Mouse (Mus musculus) embryonic stem cell, embryonic (primary cell): ENCODE results near the gene P3h2.

Source experiments
- CTCF ChIA-PET, 4 experiments: fragments of 300-600 bp in 2 of 4; fragments of 350-600 bp in 2 of 4; sonication (Branson Sonifier 250); formaldehyde crosslinking; loops; one replicate each; lab custom pipeline; 2022; ENCODE audit warnings: inconsistent platforms in 2 of 4; lab: Charles Lee
- POLR2A ChIA-PET, 4 experiments: fragments of 300-600 bp in 2 of 4; fragments of 350-600 bp in 2 of 4; sonication (Branson Sonifier 250); formaldehyde crosslinking; loops; one replicate each; lab custom pipeline; 2022; ENCODE audit warnings: antibody characterized with exemption in 4 of 4, inconsistent platforms in 1 of 4; lab: Charles Lee

Gene P3h2

DNA sequence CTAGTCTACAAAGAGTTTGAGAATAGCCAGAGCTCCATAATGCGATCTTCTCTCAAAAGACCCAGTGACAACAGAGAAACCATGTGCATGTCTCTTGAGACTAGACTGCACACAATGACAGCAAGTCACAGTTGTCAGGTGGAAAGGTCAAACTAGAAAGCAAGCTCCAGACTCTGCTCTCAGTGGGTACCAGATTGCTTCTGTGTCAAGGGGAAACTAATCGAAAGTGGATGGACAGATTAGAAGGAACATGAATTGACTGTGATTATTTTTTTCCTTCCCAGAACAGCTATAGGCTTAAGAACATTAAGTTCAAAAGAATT, 27.5 kb downstream of the P3h2 start:
- POLR2A ChIA-PET: no interaction called here
- CTCF ChIA-PET: no interaction called here

DNA sequence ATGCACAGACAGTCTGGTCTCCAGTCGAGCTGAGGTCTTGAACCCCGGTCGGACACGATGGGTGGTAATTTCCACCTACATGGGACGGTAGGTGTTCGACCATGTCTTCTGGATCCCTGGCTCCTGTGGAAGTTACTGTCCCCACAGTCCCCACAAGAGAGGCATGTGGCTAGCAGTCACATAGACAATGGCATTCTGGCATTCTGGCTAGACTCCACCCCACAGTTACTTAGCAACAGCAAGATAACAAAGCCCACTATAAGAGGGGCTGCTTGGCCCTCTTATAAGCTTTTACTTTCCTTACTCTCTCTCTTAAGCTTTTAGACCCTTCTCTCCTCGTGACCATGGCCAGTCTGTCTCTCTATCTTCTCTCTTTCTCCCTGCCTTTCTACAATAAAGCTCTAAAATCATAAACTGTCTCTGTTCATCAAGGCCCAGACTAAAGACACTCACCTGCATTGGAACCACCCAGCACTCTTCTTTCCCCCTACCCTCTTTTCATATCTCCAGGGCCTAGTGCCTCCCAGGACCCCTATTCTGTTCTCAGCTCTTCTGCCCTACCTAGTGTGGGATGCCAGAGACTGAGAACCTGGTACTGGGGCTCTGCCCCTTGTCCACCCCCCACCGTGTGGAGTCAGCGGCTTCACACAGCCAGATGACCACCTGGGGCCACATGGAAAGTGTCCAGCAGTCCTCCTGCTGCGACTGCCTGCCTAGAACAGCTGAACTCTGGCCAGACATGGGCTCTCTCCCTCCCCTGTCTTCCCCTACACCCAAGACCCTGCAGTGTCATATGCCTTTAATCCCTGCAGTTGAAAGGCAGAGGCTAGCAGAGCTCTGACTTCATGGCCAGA, 28.1 kb downstream of the P3h2 start:
- ChIA-PET CTCF (no interaction called here), POLR2A (no interaction called here)

DNA sequence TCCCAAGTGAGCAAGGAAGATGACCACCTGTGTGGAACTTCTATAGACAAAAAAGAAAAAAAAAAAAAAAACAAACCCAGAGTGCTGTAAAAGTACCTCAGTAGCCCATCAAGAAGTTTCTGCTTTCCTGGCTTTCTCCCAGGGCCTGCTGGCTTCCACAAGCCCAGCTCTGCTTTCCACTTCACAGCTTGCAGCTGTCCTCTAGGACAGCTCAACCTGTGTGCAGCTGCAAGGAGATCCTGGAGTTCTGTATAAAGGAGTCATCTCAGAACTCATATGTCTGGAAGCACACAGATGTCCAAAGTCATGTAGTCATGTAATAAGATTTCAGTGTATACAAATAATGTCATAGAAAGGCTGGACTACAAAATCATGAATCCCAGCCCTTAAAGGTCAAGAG, 30.5 kb downstream of the P3h2 start:
- ChIA-PET POLR2A (no interaction called here), CTCF (interaction anchor here in 1 of 4 experiments (0.6 kb wide), 1 partner anchor 702 kb away, joined by 5 read pairs; no protein-coding TSS in a partner anchor)

DNA sequence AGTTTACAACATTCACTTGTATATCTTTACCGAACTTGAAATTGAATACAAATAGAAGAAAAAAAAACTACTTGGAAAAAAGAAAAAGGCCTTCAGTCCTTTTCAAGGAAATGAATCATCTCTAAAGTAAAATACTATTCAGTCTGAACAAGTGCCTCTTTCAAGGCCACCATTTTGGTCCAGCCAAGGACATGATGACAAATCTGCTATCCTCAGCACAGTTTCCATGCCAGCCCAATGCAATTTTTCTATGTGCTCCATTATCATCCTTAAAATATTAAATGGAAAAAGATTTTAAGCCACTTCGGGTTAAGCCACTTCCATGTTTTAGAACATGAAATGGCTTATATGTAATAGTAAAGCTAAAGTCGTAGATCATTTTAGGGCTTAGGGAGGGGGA, 35.2 kb downstream of the P3h2 start:
- CTCF ChIA-PET: no interaction called here
- POLR2A ChIA-PET: no interaction called here

DNA sequence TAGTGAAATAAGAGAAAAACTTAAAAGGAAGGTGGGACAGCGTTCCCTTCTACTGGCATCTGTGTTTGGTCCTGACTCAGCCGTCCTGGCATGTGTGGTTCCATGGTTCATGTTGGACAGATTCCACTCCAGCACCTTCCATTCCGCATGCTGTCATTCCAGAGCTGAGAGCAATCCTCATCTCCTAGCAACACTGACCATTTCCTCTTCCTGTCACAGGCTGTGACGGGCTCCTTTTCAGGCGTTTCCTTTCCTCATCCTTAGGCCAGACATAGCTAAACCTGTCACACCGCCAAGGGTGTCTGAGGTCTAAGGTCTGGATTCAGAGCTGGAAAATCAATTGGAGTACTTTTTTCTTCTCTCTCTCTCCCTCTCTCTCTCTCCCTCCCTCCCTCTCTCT, 40.5 kb downstream of the P3h2 start:
- POLR2A ChIA-PET: interaction anchor here in 1 of 4 experiments (0.6 kb wide), 1 partner anchor 28 kb away, joined by 4 read pairs; no protein-coding TSS in a partner anchor
- CTCF ChIA-PET: interaction anchor here in 1 of 4 experiments (0.5 kb wide), 1 partner anchor 1097 kb away, joined by 3 read pairs; no protein-coding TSS in a partner anchor

DNA sequence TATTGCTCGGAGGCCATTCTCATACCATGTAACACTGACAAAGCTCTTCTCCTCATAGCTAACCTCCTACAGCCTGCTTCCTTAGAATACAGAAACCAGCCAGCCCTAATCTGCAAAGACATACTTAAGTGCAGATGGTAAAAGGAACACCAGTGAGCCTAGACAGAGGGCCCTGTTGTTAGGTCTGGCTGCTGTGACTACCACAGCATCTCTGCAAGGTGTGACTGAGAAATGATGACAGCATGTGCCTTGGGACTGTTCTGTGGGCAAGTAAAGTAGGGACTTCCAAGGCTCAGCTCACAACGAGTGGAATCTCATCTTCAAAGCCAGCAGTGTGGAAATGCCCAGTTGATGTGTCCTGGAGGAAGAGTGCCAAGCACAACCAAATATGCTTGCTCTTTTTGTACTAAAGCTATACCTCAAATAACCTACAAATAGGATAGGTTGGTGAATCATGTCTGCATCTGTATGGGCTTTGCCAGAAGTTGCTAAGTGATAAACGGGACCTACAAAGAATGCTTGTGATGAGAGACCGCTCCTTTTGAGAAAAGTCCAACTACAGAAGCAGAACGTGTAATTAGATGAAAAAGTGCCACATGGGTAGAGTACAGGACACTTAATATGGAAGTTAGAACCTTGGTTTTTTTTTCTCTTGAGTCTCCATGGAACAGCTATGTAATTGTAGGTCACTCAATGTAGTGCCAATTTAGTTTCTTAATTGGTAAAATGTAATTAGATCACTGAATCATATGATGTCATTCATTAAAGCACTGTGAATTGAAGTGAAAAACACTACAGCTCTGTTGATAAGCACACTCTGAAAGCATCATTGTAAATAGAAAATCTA, 45.1 kb downstream of the P3h2 start:
- POLR2A ChIA-PET: interaction anchor here in 1 of 4 experiments (0.6 kb wide), 1 partner anchor 28 kb away, joined by 5 read pairs; no protein-coding TSS in a partner anchor
- CTCF ChIA-PET: no interaction called here

DNA sequence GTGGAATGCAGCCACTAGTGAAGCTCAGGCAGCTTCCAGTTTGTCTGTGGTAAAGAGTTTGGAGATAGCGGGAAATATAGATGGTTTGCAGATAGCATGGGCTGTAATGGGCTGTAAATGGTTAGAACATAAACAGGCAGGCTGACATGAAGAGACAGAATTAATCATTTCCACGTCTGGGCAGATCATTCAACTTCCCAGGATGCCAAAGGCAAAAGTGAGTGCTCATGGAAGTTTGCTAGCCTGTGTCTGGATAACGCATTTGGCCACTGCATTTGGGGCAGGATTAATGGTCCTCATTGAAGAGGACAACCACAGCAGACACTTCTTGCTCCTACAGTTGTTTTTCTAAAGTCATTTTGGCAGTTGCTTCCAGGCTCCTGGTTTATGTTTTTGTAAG, 52.0 kb downstream of the P3h2 start:
- ChIA-PET POLR2A (no interaction called here), CTCF (no interaction called here)

DNA sequence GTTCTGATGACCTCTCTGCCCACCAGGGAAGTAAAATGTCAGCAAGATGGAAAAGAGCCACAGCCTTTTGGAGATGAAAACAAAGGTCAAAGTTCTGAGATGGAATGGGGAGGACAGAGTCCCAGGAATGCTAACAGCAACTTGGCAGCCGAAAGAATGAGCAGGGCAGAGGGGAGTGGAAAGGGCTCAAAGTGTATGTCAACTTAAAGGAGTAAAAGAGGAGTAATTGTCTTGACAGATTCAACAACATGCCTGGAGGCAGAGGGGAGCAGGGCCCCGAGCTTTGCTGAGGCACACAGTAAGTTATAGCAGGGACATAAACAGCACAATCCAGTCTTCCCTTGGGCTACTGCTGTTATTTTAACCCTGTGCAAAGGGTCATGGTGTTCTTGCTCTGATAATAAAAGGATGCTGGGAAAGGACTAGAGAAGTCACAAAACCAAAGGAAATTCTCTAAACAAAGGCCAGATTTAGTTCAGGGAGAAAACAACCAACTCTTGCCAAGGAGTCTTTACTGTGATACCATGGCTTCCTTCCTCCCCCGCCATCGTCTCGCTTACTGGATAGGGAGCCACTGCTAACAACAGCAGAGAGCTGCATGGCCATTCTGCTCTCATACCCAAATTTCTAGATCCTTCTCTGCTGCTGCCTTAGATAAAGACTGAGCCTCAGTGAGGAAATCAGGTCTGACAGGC, 56.0 kb downstream of the P3h2 start:
- ChIA-PET POLR2A (no interaction called here), CTCF (no interaction called here)

DNA sequence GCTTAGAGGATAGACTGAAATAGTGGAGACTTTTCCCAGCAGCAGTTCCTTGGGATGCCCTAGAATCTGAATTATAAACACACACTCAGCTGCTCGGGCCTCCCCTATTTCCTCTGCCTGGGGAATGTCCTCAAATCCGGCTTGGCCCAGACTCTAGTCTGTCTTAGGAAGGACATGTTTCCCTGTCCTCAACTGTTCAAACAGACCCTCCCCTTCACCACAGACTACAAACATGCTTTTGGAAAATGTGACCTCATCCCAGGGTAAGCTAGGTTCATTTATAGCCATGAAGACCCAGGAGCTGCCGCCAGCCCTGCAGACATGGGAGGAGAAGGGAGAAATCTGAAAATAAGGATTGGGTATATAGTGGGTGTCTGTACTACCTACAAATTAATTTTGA, 57.7 kb downstream of the P3h2 start:
- CTCF ChIA-PET: no interaction called here
- POLR2A ChIA-PET: no interaction called here

DNA sequence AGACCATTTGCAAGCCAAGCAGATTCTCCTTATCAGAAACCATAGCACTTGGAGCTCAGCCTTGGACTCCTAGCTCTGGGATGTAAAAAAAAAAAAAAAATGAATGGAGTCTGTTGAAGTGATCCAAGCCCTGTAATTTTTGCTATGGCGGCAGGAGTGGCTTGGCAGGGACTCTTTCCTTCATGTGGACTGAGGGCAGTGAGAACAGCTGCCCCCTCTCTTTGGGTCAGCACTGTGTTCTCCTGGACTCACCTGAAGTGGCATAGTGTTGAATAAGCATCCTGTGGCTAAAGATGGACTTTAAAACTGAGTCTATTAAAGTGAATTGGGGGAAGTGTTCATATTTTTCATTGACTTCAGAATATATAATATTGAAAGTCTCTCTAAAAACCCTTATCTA, 58.2 kb downstream of the P3h2 start:
- ChIA-PET CTCF (no interaction called here), POLR2A (no interaction called here)

DNA sequence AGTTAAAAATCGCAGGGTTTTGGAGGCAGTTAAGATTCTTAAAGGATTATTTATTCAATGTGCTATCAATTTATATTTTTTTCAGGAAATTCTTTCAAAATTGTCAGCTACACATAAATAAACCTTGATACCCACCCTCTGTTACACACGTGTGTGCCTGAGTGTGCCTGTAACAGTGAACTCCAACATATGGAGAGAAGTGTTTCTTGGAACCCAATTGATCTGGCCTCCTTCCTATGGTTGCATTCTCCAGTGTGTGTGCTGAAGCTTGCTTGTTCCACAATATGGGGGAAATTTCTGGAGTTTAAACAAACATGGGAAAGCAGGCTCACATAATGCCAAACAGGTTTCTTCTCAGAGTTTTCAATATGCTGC, 63.7 kb downstream of the P3h2 start:
- POLR2A ChIA-PET: no interaction called here
- CTCF ChIA-PET: no interaction called here

DNA sequence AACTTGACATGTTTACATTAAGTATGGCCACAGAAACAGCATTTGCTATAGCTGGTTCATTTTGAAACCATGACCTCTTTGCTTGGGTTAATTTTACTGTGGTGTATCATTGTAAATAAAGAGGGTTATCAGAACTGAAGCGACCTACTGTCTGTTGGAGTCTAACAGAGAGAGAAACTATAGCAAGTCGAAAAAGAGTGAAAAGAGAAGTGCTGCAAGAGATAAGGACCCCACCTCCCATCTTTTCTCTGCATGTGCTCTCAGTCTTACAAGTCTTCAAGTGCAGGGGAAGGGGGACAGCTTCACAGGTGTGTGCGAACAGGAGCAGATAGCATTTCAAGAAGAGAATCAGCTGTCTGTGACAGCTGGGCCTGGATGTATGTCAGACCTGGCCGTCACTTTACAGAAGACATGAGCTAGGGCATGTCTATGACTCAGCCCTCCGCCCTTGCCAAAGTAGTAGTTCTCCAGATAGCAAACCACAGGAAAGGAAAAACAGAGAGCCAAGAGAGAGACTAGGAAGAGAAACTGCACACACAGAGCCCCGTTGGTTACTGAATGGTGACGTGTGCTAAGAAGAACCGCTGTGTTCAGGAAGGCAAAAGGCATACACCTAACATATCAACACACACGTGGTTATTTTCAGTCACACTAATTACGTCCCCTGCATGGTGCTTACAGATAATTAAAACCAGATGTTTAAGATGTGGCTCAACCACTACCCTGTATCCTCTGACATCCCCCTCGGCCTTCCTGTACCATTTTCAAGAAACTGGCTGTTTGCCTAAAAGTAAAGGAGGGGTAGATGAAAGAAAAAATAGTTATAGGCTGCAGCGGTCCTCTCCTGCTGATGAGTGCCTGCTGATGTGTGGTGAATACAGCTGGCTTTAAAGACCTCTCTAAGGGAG, 64.3 kb downstream of the P3h2 start:
- CTCF ChIA-PET: no interaction called here
- POLR2A ChIA-PET: no interaction called here

DNA sequence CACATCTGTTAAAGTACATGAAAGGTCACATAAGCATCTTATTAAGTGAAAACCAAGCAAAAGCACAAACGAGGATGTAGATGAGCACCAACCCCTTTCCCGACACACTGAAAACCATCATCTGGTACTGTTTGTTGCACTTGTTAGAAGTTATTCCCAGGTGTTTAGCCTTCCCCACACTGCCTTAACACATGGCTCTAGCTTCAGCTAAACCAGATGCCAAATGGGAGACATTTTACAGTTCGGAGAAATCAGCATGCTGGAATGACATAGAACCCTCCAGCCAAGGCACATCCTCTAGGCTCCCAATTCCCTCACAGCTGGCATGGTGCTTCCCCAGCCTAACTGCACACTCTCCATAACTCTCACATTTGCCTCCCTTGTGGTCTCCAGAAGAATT, 66.3 kb downstream of the P3h2 start:
- POLR2A ChIA-PET: no interaction called here
- CTCF ChIA-PET: no interaction called here

DNA sequence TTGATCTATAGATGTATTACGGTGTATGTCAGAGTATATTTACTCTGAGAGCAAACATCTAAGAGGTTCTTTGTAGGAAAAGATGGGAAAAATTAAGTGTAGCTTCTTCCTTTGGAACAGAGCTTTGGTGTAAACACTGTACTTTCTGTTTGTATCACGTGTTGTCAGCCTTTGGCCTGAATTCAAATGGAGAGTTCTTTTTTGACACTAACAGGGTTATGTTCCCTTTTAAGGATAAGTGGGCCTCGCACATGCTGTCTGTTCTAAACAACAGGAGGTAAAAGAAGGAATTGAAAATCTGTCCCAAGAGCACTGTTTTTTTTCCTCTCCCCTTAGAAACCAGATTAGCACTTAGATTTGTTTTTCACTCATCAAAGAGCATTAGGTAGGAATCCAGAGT, 70.1 kb downstream of the P3h2 start:
- POLR2A ChIA-PET: no interaction called here

DNA sequence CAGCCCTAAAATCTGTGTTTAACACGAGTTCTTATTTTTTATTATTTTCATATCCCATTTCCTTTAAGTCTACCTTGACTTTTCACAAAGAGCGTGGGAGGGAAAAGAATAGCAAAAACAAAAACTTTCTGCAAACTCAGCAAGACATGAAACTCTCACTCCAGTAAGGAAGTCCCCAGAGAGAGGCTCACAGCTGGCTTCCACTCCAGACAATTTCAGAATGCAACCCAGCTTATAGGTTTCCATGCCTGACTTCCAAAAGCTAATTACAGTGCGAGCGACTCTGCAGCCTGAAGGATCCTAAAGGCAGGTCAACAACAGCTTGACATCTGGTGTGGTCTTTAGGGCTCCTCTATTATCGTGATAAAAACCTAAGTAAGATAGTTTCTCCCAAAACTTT, 70.5 kb downstream of the P3h2 start:
- POLR2A ChIA-PET: no interaction called here

More for the DNA sequence above, 70.1 kb downstream of the P3h2 start:
- CTCF ChIA-PET: no interaction called here

DNA sequence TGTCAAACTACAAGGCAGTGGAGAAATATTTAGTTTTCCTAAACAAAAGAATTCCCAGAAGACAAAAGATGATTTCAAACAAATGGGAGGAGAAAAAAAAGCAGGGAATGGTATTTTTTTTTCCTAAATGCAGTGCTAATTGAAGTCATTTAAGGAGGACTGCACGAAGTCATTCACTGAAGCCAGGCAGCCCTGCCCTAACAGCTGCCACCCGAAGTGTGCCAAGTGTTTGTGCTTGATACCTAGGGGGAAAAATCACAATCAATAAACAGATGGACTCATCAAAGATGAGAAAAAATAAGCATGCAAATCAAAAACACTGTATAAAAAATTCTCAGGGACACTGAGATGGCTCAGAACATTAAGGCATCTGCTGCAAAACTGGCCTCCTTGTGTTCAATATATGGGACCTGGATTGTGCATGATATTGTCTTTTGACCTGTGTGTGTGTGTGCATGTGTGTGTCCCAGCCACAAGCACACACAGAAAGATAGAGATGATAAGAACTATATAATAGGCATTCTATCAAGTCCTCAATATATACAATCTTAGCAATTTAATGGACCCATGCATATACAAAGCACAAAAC, 76.1 kb downstream of the P3h2 start:
- ChIA-PET POLR2A (interaction anchor here in 1 of 4 experiments (0.6 kb wide), 1 partner anchor 71 kb away, joined by 3 read pairs; no protein-coding TSS in a partner anchor), CTCF (no interaction called here)

More for the DNA sequence above, 70.5 kb downstream of the P3h2 start:
- CTCF ChIA-PET: no interaction called here

DNA sequence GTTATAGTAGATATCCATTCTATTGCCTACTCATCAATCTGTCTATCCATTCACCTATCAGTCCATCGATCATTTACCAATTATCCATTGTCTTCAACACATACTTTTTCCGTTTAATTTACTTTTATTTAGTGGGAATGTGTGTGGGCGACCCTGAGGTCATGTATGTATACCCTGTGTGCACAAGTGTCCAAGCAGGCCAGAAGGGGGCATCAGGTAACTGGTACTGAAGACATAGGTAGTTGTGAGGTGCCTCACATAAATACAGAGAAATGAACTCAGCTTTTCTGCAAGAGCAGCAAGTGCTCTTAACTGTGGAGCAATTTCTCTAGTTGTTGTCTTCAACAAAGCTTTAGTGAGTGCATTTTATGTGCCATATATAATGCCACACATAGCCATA, 79.2 kb downstream of the P3h2 start:
- ChIA-PET CTCF (no interaction called here), POLR2A (no interaction called here)

DNA sequence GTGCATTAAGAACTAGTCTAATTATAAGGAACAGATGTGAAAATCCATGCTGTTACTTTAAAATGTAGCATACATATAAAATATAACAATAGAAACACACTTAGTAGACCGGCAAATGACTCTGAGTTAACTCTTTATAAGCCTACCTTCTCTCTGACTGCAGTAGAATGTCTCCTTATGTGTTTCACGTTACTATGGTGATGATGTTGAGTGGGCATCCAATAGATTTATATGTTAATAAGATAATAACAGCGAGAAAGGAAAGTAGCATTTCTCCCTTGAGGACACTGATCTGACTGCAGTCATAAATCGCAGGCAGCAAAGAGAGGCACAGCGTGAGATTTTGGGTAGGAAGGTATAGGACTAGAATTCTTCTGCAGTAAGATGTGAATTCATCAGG, 81.0 kb downstream of the P3h2 start:
- POLR2A ChIA-PET: no interaction called here
- CTCF ChIA-PET: no interaction called here
